Mouse (Mus musculus) liver, adult 2 months (tissue): ENCODE measurements around the gene Crhr2.

ENCODE experiments used
- CTCF ChIP-seq: fragments of 200-500 bp; IDR thresholded peaks from 2 replicates; pipeline ENCODE4 v1.5.1; 2011; ENCODE audit warnings: low read depth, low read length, control low read depth
- POLR2A ChIP-seq: fragments of 200-500 bp; IDR thresholded peaks from 2 replicates; pipeline ENCODE4 v1.6.1; 2011; ENCODE audit warnings: low read length, control low read depth; ENCODE audit not compliant: insufficient read depth; ENCODE audit errors: extremely low read depth

DNA sequence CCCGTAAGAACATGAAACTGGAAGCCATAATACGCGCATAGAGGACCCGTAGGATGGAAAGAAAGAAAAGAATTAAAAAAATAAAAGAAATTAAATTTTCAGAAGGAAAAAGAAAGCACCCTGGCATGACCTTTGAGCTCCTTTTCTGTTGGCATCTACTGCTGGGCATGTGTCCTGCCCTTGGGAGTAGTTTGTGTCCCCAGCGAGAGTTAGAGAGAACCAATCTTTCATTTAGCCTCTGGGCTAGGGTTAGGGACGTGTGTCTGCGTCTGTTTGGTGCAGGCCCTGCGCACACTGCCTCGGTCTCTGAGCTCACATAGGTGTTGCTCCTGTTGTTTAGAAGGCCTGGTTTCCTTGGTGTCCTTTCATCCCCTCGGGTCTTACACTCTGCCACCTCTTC lies 83.6 kb downstream of the Crhr2 start:
- TF ChIP-seq CTCF (no peak), POLR2A (no peak)
